Mouse (Mus musculus) cortical plate, adult 2 months (tissue): ENCODE data around the gene BC004004.

Experiments
- CTCF ChIP-seq: fragments of 200-500 bp; IDR thresholded peaks from 2 replicates; pipeline ENCODE4 v1.5.1; 2011; ENCODE audit warnings: mild to moderate bottlenecking, control low read depth, low read length; ENCODE audit not compliant: insufficient read depth; ENCODE audit errors: extremely low read depth
- POLR2A ChIP-seq: fragments of 200-500 bp; IDR thresholded peaks from 2 replicates; pipeline ENCODE4 v1.6.1; 2011; ENCODE audit warnings: mild to moderate bottlenecking, low read length, control low read depth; ENCODE audit not compliant: insufficient read depth; ENCODE audit errors: extremely low read depth

GRCm38 (mm10) chr17:29340406-29341261, 72.0 kb downstream of the BC004004 start:
- TF ChIP-seq CTCF (no peak), POLR2A (no peak)
